In genomic region chr2:5031215-5031614, GRCm38 (mm10) we compare ENCODE assay signal across 20 mouse cellular contexts. TPM values are rescaled to one million over a fixed set of nuclear protein-coding genes. Genes with fewer than 3 reads are reported as not detected.
DNase-seq lines count a peak whose midpoint lies in the region; ATAC-seq and TF ChIP-seq lines count a peak whose summit lies in the region.
"Had no signal": no experiment of that assay in that cellular context is flagged by ENCODE, and none has a peak within 500 bp of the region (broad histone marks: within the 10 kb centered on the region; RNA-seq: fewer than 3 reads in every experiment).

No protein-coding gene starts in this region.

- ATAC-seq in hindbrain, postnatal 0 days, result no peak
- ATAC-seq: hindbrain, embryonic 16.5 days had no signal

- no peak overlapping the region for H3K4me2 ChIP-seq in hindbrain, postnatal 0 days (ENCODE audit: low read depth, low read length)
- H3K4me2 ChIP-seq: heart, embryonic 11.5 days; neural tube, embryonic 15.5 days had no signal

- H3K4me3 ChIP-seq in heart, embryonic 10.5 days, result no peak overlapping the region
- no peak overlapping the region for H3K4me3 ChIP-seq in hindbrain, postnatal 0 days (ENCODE audit: low read length)
- H3K4me3 ChIP-seq: left cerebral cortex, adult 2 months; neural tube, embryonic 15.5 days had no signal

- no peaks in the 10 kb centered on the region for H3K36me3 ChIP-seq in heart, embryonic 10.5 days
- H3K36me3 ChIP-seq in hindbrain, postnatal 0 days (ENCODE audit: insufficient read depth, low read length), result peaks cover 19% of the 10 kb centered on the region; the same call in 1 of the 2 replicates

- DNase-seq in heart, adult 11 months, result peak; percentile 69
- no peak for DNase-seq in heart, embryonic 10.5 days (ENCODE audit: low spot score)
- DNase-seq in cerebellum, adult 11-12 months, result peak; percentile 66
- peak; percentile 84 to 88 for DNase-seq in cerebellum, postnatal 10 days
- DNase-seq in right cerebral cortex, postnatal 14 days, result peak; percentile 25
- no peak for DNase-seq in hindbrain, postnatal 0 days (ENCODE audit: low spot score)
- DNase-seq in natural killer cell, adult 2 months (ENCODE audit: low spot score in 2 of 2), result no peak
- DNase-seq: adrenal gland, postnatal 25 days; gastrocnemius, postnatal 25 days; heart, postnatal 36 days; kidney, adult 18-20 months; kidney, postnatal 14 days had no signal

- H3K4me1 ChIP-seq in heart, embryonic 10.5 days, result 0 out of 2 replicates have a peak, but pooled peaks cover 5% of the 10 kb centered on the region
- no peaks in the 10 kb centered on the region for H3K4me1 ChIP-seq in hindbrain, postnatal 0 days (ENCODE audit: insufficient read depth, low read length)
- H3K4me1 ChIP-seq: neural tube, embryonic 15.5 days had no signal

- H3K27ac ChIP-seq in heart, embryonic 10.5 days, result no peak overlapping the region
- no peak overlapping the region for H3K27ac ChIP-seq in hindbrain, postnatal 0 days
- H3K27ac ChIP-seq: left cerebral cortex, adult 2 months; neural tube, embryonic 15.5 days had no signal

- no peak for TF ChIP-seq CTCF in hindbrain, postnatal 0 days (IDR thresholded peaks at IDR 0.05; ENCODE audit: low read depth)

- WGBS in heart, embryonic 10.5 days, result 74% methylated on average over 7 of the region's 7 CpGs
- WGBS in hindbrain, postnatal 0 days, result 70% methylated on average over 7 of the region's 7 CpGs

- no peak overlapping the region for H3K9ac ChIP-seq in hindbrain, postnatal 0 days (replicated peaks; ENCODE audit: low read length)
- H3K9ac ChIP-seq: neural tube, embryonic 15.5 days had no signal

- H3K27me3 ChIP-seq in heart, embryonic 10.5 days (ENCODE audit: insufficient read depth, poor library complexity, severe bottlenecking), result no peaks in the 10 kb centered on the region
- H3K27me3 ChIP-seq in hindbrain, postnatal 0 days (ENCODE audit: insufficient read depth, low read length), result no peaks in the 10 kb centered on the region
- H3K27me3 ChIP-seq: neural tube, embryonic 15.5 days had no signal

- H3K9me3 ChIP-seq in heart, embryonic 10.5 days, result no peaks in the 10 kb centered on the region
- H3K9me3 ChIP-seq in hindbrain, postnatal 0 days (ENCODE audit: low read length), result no peaks in the 10 kb centered on the region
- H3K9me3 ChIP-seq: neural tube, embryonic 15.5 days had no signal

RNA-seq across cellular contexts. Expression of gene Mcm10, which starts 18.6 kb away (rescaled TPM):
- polyA plus RNA-seq in heart, embryonic 10.5 days (2016; fragmentation: Nextera tagmentation; extraction: Ambion mirVana), result 31.8 and 43.5 TPM in 2 replicates
- total RNA-seq in hindbrain, postnatal 0 days (2014; rRNA removed), result 4.9 and 7.7 TPM in 2 replicates
- 3.9 and 4.8 TPM in 2 replicates for polyA plus RNA-seq in hindbrain, postnatal 0 days (2015; fragmentation: Nextera tagmentation; extraction: Ambion mirVana)

RNA-seq across cellular contexts. Expression of gene Optn, which starts 32.6 kb away (rescaled TPM):
- 10.0 and 13.2 TPM in 2 replicates for polyA plus RNA-seq in heart, embryonic 10.5 days (2016; fragmentation: Nextera tagmentation; extraction: Ambion mirVana)
- 31.2 and 39.3 TPM in 2 replicates for total RNA-seq in hindbrain, postnatal 0 days (2014; rRNA removed)
- polyA plus RNA-seq in hindbrain, postnatal 0 days (2015; fragmentation: Nextera tagmentation; extraction: Ambion mirVana), result 38.3 and 39.2 TPM in 2 replicates

RNA-seq across cellular contexts. Expression of gene Ucma, which starts 55.3 kb away (rescaled TPM):
- not detected in 2 replicates for polyA plus RNA-seq in heart, embryonic 10.5 days (2016; fragmentation: Nextera tagmentation; extraction: Ambion mirVana)
- 11.9 and 13.2 TPM in 2 replicates for total RNA-seq in hindbrain, postnatal 0 days (2014; rRNA removed)
- polyA plus RNA-seq in hindbrain, postnatal 0 days (2015; fragmentation: Nextera tagmentation; extraction: Ambion mirVana), result 5.3 and 6.2 TPM in 2 replicates
- total RNA-seq: adrenal gland, postnatal 25 days; gastrocnemius, postnatal 25 days; heart, postnatal 36 days; MEL had no signal
- polyA plus RNA-seq: heart, embryonic 11.5 days; liver, embryonic 16.5 days; neural tube, embryonic 15.5 days; spleen, adult 2 months; testis, adult 2 months had no signal

Comparison
In these comparisons a context has a peak if more than half of its experiments do, and no peak if none do; other contexts are left out.
1. DNase-seq: peak in heart, adult 11 months (single experiment), cerebellum, adult 11-12 months (single experiment), cerebellum, postnatal 10 days (2 of 2) and right cerebral cortex, postnatal 14 days (single experiment); none in heart, embryonic 10.5 days (single experiment), hindbrain, postnatal 0 days (single experiment) and natural killer cell, adult 2 months (0 of 2).